Mouse (Mus musculus): ENCODE measurements around the gene Slc41a2. TPM values are rescaled to one million over a fixed set of nuclear protein-coding genes. Genes with fewer than 3 reads are reported as not detected.
A peak's percentile ranks its signal among the peaks of the same experiment; 100 is the strongest.

Slc41a2 gene
- polyA plus RNA-seq, 1 experiment from 2014 or later, result 9.9 TPM

- no peaks in the 10 kb centered on the region for H3K27me3 ChIP-seq (ENCODE audit: control insufficient read depth, insufficient read depth, low read length)
- no peak overlapping the region for H3K9ac ChIP-seq (replicated peaks; ENCODE audit: low read length)
- no peaks in the 10 kb centered on the region for H3K4me1 ChIP-seq (ENCODE audit: control insufficient read depth, insufficient read depth, low read length)
- no peak overlapping the region for H3K4me2 ChIP-seq (ENCODE audit: low read length)
- no peaks in the 10 kb centered on the region for H3K9me3 ChIP-seq (ENCODE audit: control insufficient read depth, low read length)
- H3K36me3 ChIP-seq (ENCODE audit: control insufficient read depth, insufficient read depth, low read length), result no peaks in the 10 kb centered on the region
- peak; percentile 85 for DNase-seq
- no peak overlapping the region for H3K4me3 ChIP-seq (replicated peaks; ENCODE audit: low read depth, low read length)
- 27% methylated on average over 12 of the region's 12 CpGs for WGBS
- no peak overlapping the region for H3K27ac ChIP-seq (replicated peaks; ENCODE audit: low read depth, low read length)
- ATAC-seq (ENCODE audit: low FRiP score, low TSS enrichment), result peak; percentile 24; the same call in 1 of the 2 replicates
Measured at GRCm38 (mm10) chr10:83219729-83220128, 118.0 kb downstream of the Slc41a2 start.

GRCm38 (mm10) chr10:83218778-83219177 is 118.9 kb downstream of the Slc41a2 start:
- no peaks in the 10 kb centered on the region for H3K27me3 ChIP-seq (ENCODE audit: control insufficient read depth, insufficient read depth, low read length)
- ATAC-seq (ENCODE audit: low FRiP score, low TSS enrichment) (no peak), DNase-seq (no peak)
- H3K4me1 ChIP-seq (ENCODE audit: control insufficient read depth, insufficient read depth, low read length), result no peaks in the 10 kb centered on the region
- no peak overlapping the region for H3K9ac ChIP-seq (replicated peaks; ENCODE audit: low read length)
- H3K4me3 ChIP-seq (replicated peaks; ENCODE audit: low read depth, low read length), result no peak overlapping the region
- 54% methylated on average over 2 of the region's 2 CpGs for WGBS
- H3K27ac ChIP-seq (replicated peaks; ENCODE audit: low read depth, low read length), result no peak overlapping the region
- no peaks in the 10 kb centered on the region for H3K9me3 ChIP-seq (ENCODE audit: control insufficient read depth, low read length)
- no peak overlapping the region for H3K4me2 ChIP-seq (ENCODE audit: low read length)
- no peaks in the 10 kb centered on the region for H3K36me3 ChIP-seq (ENCODE audit: control insufficient read depth, insufficient read depth, low read length)

GRCm38 (mm10) chr10:83217256-83217655 is 120.4 kb downstream of the Slc41a2 start:
- no peaks in the 10 kb centered on the region for H3K9me3 ChIP-seq (ENCODE audit: control insufficient read depth, low read length)
- 79% methylated on average over 5 of the region's 5 CpGs for WGBS
- no peak for ATAC-seq (ENCODE audit: low FRiP score, low TSS enrichment)

GRCm38 (mm10) chr10:83215559-83215958 is 122.1 kb downstream of the Slc41a2 start:
- no peaks in the 10 kb centered on the region for H3K4me1 ChIP-seq (ENCODE audit: control insufficient read depth, insufficient read depth, low read length)
- no peaks in the 10 kb centered on the region for H3K27me3 ChIP-seq (ENCODE audit: control insufficient read depth, insufficient read depth, low read length)
- 78% methylated on average over 5 of the region's 5 CpGs for WGBS
- no peak for DNase-seq
- no peak overlapping the region for H3K27ac ChIP-seq (replicated peaks; ENCODE audit: low read depth, low read length)
- H3K4me2 ChIP-seq (ENCODE audit: low read length), result no peak overlapping the region
- no peak for ATAC-seq (ENCODE audit: low FRiP score, low TSS enrichment)
- no peaks in the 10 kb centered on the region for H3K36me3 ChIP-seq (ENCODE audit: control insufficient read depth, insufficient read depth, low read length)
- no peak overlapping the region for H3K4me3 ChIP-seq (replicated peaks; ENCODE audit: low read depth, low read length)
- no peak overlapping the region for H3K9ac ChIP-seq (replicated peaks; ENCODE audit: low read length)
- H3K9me3 ChIP-seq (ENCODE audit: control insufficient read depth, low read length), result no peaks in the 10 kb centered on the region

More at GRCm38 (mm10) chr10:83217256-83217655, 120.4 kb downstream of the Slc41a2 start:
- Histone ChIP-seq H3K4me2 (ENCODE audit: low read length) (no peak overlapping the region), H3K27me3 (ENCODE audit: control insufficient read depth, insufficient read depth, low read length) (no peaks in the 10 kb centered on the region), H3K36me3 (ENCODE audit: control insufficient read depth, insufficient read depth, low read length) (no peaks in the 10 kb centered on the region), H3K9ac (replicated peaks; ENCODE audit: low read length) (no peak overlapping the region), H3K4me3 (replicated peaks; ENCODE audit: low read depth, low read length) (no peak overlapping the region), H3K4me1 (ENCODE audit: control insufficient read depth, insufficient read depth, low read length) (no peaks in the 10 kb centered on the region), H3K27ac (replicated peaks; ENCODE audit: low read depth, low read length) (no peak overlapping the region)
- DNase-seq, result no peak

GRCm38 (mm10) chr10:83212618-83213017 is 125.1 kb downstream of the Slc41a2 start:
- H3K9ac ChIP-seq (replicated peaks; ENCODE audit: low read length), result no peak overlapping the region
- H3K4me3 ChIP-seq (replicated peaks; ENCODE audit: low read depth, low read length), result no peak overlapping the region
- no peak for ATAC-seq (ENCODE audit: low FRiP score, low TSS enrichment)

GRCm38 (mm10) chr10:83210968-83211583 is 126.6 kb downstream of the Slc41a2 start:
- DNase-seq (no peak), ATAC-seq (ENCODE audit: low FRiP score, low TSS enrichment) (no peak)
- Histone ChIP-seq H3K36me3 (ENCODE audit: control insufficient read depth, insufficient read depth, low read length) (no peaks in the 10 kb centered on the region), H3K27me3 (ENCODE audit: control insufficient read depth, insufficient read depth, low read length) (no peaks in the 10 kb centered on the region), H3K9ac (replicated peaks; ENCODE audit: low read length) (no peak overlapping the region), H3K4me3 (replicated peaks; ENCODE audit: low read depth, low read length) (no peak overlapping the region), H3K4me2 (ENCODE audit: low read length) (no peak overlapping the region), H3K9me3 (ENCODE audit: control insufficient read depth, low read length) (no peaks in the 10 kb centered on the region), H3K27ac (replicated peaks; ENCODE audit: low read depth, low read length) (no peak overlapping the region), H3K4me1 (ENCODE audit: control insufficient read depth, insufficient read depth, low read length) (no peaks in the 10 kb centered on the region)
- 44% methylated on average over 6 of the region's 6 CpGs for WGBS

More at GRCm38 (mm10) chr10:83212618-83213017, 125.1 kb downstream of the Slc41a2 start:
- Histone ChIP-seq H3K9me3 (ENCODE audit: control insufficient read depth, low read length) (no peaks in the 10 kb centered on the region), H3K27ac (replicated peaks; ENCODE audit: low read depth, low read length) (no peak overlapping the region), H3K4me2 (ENCODE audit: low read length) (no peak overlapping the region), H3K4me1 (ENCODE audit: control insufficient read depth, insufficient read depth, low read length) (no peaks in the 10 kb centered on the region), H3K36me3 (ENCODE audit: control insufficient read depth, insufficient read depth, low read length) (no peaks in the 10 kb centered on the region), H3K27me3 (ENCODE audit: control insufficient read depth, insufficient read depth, low read length) (no peaks in the 10 kb centered on the region)
- DNase-seq, result no peak
- WGBS, result 94% methylated on average over 4 of the region's 4 CpGs

- Histone ChIP-seq H3K36me3 (ENCODE audit: control insufficient read depth, insufficient read depth, low read length) (no peaks in the 10 kb centered on the region), H3K27me3 (ENCODE audit: control insufficient read depth, insufficient read depth, low read length) (no peaks in the 10 kb centered on the region), H3K9me3 (ENCODE audit: control insufficient read depth, low read length) (no peaks in the 10 kb centered on the region), H3K9ac (replicated peaks; ENCODE audit: low read length) (no peak overlapping the region), H3K4me1 (ENCODE audit: control insufficient read depth, insufficient read depth, low read length) (no peaks in the 10 kb centered on the region), H3K27ac (replicated peaks; ENCODE audit: low read depth, low read length) (no peak overlapping the region), H3K4me3 (replicated peaks; ENCODE audit: low read depth, low read length) (no peak overlapping the region), H3K4me2 (ENCODE audit: low read length) (no peak overlapping the region)
- peak; percentile 49 for DNase-seq
- 67% methylated on average over 16 of the region's 16 CpGs for WGBS
- no peak for ATAC-seq (ENCODE audit: low FRiP score, low TSS enrichment)
Measured at GRCm38 (mm10) chr10:83210122-83210521, 127.6 kb downstream of the Slc41a2 start.

GRCm38 (mm10) chr10:83209388-83209787 is 128.3 kb downstream of the Slc41a2 start:
- 86% methylated on average over 12 of the region's 12 CpGs for WGBS
- no peaks in the 10 kb centered on the region for H3K9me3 ChIP-seq (ENCODE audit: control insufficient read depth, low read length)
- no peak for DNase-seq
- H3K27ac ChIP-seq (replicated peaks; ENCODE audit: low read depth, low read length), result no peak overlapping the region
- no peaks in the 10 kb centered on the region for H3K36me3 ChIP-seq (ENCODE audit: control insufficient read depth, insufficient read depth, low read length)
- ATAC-seq (ENCODE audit: low FRiP score, low TSS enrichment), result no peak
- no peak overlapping the region for H3K9ac ChIP-seq (replicated peaks; ENCODE audit: low read length)
- no peak overlapping the region for H3K4me2 ChIP-seq (ENCODE audit: low read length)
- no peaks in the 10 kb centered on the region for H3K27me3 ChIP-seq (ENCODE audit: control insufficient read depth, insufficient read depth, low read length)
- no peak overlapping the region for H3K4me3 ChIP-seq (replicated peaks; ENCODE audit: low read depth, low read length)
- H3K4me1 ChIP-seq (ENCODE audit: control insufficient read depth, insufficient read depth, low read length), result no peaks in the 10 kb centered on the region

GRCm38 (mm10) chr10:83208436-83208835 is 129.2 kb downstream of the Slc41a2 start:
- Histone ChIP-seq H3K36me3 (ENCODE audit: control insufficient read depth, insufficient read depth, low read length) (no peaks in the 10 kb centered on the region), H3K4me1 (ENCODE audit: control insufficient read depth, insufficient read depth, low read length) (no peaks in the 10 kb centered on the region), H3K9me3 (ENCODE audit: control insufficient read depth, low read length) (no peaks in the 10 kb centered on the region), H3K4me3 (replicated peaks; ENCODE audit: low read depth, low read length) (no peak overlapping the region), H3K27ac (replicated peaks; ENCODE audit: low read depth, low read length) (no peak overlapping the region), H3K9ac (replicated peaks; ENCODE audit: low read length) (no peak overlapping the region), H3K4me2 (ENCODE audit: low read length) (no peak overlapping the region), H3K27me3 (ENCODE audit: control insufficient read depth, insufficient read depth, low read length) (no peaks in the 10 kb centered on the region)
- 77% methylated on average over 7 of the region's 7 CpGs for WGBS
- ATAC-seq (ENCODE audit: low FRiP score, low TSS enrichment) (no peak), DNase-seq (peak; percentile 18)
